Mouse (Mus musculus) stomach, postnatal 0 days (tissue): ENCODE measurements around the gene Ms4a4b.

Experiments used
- CTCF ChIP-seq: IDR thresholded peaks from 2 replicates; pipeline ENCODE4 v1.5.1; 2016; ENCODE audit warnings: antibody characterized with exemption, low read depth, mild to moderate bottlenecking, moderate library complexity
- EP300 ChIP-seq: optimal IDR thresholded peaks from 2 replicates; pipeline ENCODE3; 2016; ENCODE audit warnings: antibody characterized with exemption

DNA sequence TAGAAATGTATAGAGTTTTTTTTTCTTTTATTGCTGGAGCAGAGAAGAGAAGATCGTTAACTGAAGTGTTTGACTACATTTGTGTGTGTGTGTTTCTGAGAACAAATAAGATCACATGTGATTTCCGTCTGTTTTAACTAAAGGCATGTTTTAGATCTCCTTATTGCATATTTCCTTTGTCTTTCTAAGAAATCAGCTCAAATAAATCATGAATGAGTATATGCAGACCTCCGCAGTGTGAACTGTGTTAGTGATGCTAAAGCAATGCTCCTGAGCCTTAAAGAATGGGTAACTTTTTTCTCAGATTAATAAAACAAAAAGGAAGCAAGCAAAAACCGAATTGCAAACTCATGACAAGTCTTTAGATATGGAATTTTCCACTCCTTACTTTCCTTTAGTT lies 40.6 kb downstream of the Ms4a4b start:
- TF ChIP-seq CTCF (no peak), EP300 (no peak)
